Mouse (Mus musculus): ENCODE measurements around the gene Ndp.

GRCm38 (mm10) chrX:16911241-16911873 lies at the start of gene Ndp:
- TF ChIP-seq CTCF (IDR thresholded peaks at IDR 0.05; ENCODE audit: extremely low read depth, insufficient read length, insufficient replicate concordance, low read depth, low read length) (no peak), POLR2A (IDR thresholded peaks at IDR 0.05; ENCODE audit: low read depth, low read length) (no peak)
